Mouse (Mus musculus) urinary bladder, postnatal 25 days (tissue): ENCODE data around the gene Sema6d.

Experiments
- DNase-seq: peaks from one replicate; pipeline ENCODE4 v3.0.0; 2022; ENCODE audit warnings: low spot score

Gene Sema6d

DNA sequence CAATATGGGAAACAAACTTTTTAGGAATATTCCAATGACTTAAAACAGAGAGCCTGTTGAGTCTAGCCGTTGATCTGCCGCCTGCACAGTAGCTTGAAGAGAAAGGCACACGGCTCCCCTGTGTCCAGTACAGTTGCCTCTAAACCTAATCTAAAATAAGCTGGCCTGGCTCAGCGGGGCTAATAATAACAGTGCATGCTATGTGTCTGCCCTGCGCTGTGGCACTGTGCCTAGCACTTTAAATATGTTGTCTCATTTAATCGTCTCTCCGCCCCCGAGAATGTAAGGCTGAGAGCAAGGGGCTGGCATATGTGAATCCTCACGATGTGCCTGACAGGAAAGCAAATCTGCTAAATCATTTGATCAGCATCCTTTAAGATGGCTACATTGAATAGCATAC lies 527.7 kb downstream of the Sema6d start:
- DNase-seq: no peak

DNA sequence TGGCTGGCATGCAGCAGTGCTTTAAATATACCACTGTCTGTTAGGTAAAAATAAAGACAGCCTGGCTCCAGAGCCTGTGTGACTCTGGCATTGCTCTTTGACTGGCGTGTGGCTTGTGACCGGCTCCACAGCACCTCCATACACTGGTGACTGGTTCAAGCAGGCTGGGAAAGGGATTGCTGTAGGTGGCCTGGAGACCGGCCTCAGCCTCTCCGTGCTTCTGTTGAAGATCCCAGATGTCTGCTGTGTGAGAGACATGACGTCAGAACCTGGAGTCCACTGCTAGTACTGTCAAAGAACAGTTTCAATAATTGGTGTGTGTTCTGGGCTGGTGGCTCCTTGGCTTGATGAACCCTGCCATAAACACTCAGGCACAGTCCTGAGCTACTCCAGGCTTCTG lies 528.3 kb downstream of the Sema6d start:
- DNase-seq: no peak

- DNase-seq: no peak
Measured at GRCm38 (mm10) chr2:124618526-124619219, 528.9 kb downstream of the Sema6d start.

GRCm38 (mm10) chr2:124620470-124620869 lies 530.7 kb downstream of the Sema6d start:
- no peak for DNase-seq

- no peak for DNase-seq
Measured at GRCm38 (mm10) chr2:124621972-124622621, 532.3 kb downstream of the Sema6d start.

DNA sequence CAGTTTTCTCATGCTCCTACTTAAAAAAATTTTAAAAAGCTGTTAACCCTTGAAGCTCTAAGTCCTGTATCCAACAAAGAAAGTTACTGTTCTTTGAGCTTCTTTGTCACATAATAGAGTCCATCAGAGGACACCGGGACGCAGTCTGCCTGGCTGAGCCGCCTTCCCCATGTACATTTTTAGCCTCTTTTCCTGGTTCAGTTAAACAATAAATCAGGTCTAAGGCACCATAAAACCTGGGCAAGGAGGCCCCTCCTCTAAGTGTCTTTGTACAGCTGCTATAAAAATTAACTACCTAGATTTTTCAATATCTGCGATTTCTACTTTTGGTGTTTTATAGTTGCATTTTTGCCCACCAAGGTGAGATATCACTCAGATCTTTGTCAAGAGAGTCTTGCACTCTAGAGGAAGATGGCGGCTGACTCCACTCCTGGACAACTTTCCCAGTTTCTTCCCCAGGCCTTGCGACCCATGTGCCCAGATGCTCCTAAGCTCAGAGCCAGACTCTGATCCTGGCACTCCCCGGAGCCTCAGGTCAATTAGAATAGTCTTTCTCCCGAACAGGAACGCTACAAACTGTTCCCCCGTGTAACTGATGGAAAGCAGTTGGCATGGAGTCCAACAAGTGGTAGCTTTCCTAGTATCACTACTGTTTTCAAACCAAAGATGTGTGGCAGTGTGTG lies 534.6 kb downstream of the Sema6d start:
- no peak for DNase-seq

GRCm38 (mm10) chr2:124626425-124626824 lies 536.7 kb downstream of the Sema6d start:
- DNase-seq: no peak

DNA sequence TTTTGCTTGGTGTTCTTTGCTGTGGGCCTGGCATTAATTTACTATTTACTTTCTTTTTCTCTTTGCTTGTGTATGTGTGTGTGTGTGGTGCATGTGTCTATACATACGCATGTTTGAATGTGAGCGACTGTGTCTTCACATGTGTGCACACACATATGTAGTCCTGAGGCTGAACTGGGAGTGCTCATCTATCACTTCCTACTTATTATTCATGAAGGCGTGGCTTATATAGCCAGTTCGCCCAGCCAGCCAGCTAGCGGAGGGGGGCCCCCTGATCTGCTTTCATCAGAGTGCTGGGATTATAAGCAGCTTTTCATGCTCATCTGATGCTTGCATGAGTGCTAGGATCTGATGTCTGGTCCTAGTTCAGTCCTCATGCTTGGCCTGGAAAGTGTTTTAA lies 537.9 kb downstream of the Sema6d start:
- DNase-seq: no peak

GRCm38 (mm10) chr2:124628701-124629100 lies 538.9 kb downstream of the Sema6d start:
- DNase-seq: no peak

GRCm38 (mm10) chr2:124634400-124634998 lies 544.7 kb downstream of the Sema6d start:
- no peak for DNase-seq

- DNase-seq: no peak
Measured at GRCm38 (mm10) chr2:124635271-124635865, 545.6 kb downstream of the Sema6d start.

GRCm38 (mm10) chr2:124637080-124637479 lies 547.3 kb downstream of the Sema6d start:
- no peak for DNase-seq

DNA sequence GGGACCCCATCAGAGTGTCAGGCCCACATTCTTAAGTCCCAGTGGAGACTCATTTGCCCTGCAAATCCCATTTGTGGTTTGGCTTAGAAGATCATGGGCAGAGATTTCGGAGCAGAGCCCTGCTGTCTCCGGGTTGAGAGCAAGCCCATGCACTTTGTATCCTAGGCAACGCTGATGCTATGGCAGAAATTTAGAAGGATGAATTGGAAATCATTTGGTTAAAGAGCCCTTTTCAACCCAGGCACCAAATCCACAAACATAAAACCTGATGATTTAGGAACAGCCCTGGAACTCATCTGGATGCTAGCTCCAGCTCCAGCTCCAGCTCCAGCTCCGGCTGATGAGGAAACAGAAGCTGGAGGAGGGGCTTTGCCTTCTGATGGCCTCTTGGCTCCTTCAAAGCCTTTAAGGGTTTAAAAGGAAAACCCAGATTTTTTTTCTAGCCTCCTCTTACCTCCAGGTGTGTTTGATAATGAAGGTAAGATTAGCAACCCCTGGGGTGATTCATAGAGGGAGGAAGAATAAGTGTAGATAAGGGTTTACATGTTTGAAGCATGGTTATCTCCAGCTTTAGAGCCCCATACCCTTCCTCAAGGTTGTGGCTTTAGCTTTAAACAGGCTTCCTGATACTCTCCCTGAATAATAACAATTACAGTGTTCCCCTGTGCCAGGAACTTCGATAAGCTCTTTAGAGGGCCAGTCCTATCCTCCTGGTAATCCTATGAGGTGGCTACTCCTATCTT lies 549.6 kb downstream of the Sema6d start:
- no peak for DNase-seq

GRCm38 (mm10) chr2:124640500-124641193 lies 550.9 kb downstream of the Sema6d start:
- no peak for DNase-seq

- no peak for DNase-seq
Measured at GRCm38 (mm10) chr2:124641194-124641558, 551.4 kb downstream of the Sema6d start.

- no peak for DNase-seq
Measured at GRCm38 (mm10) chr2:124642131-124642530, 552.4 kb downstream of the Sema6d start.

DNA sequence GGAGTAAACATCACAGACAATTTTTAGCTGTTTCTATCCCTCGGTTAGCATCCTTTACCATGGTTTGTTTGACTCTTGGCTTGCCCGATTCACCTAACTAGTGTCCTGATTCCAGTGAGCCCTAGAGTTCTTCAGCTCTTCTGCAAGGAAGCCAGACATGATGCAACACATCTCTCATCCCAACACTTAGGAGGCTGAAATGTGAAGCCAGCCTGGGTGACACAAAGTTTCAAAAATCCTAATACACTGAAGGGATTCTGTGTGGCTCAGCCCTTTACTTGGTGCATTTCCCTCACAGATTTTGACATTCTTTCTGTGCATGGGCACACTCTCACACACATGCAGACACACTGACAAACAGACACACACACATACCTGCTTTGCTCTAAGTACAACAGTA lies 560.8 kb downstream of the Sema6d start:
- DNase-seq: no peak

DNA sequence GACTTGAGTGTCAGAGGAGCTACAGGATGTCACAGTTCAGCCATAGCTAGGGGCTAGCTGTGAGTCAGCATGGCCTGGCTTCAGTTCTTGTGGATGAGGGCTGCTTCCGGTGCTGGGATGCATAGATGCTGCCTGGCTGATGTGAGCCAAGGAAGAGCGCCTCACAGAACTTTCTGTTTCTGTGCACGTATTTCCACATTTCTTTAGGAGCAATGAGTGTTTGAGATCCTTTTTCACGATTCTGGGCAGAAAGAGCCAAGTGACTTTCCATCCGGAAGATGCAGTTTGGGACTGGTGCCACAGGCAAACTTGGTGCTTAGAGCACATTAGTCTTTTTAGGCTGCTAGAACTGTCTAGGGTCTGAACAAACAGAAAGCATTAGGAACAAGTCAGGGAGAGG lies 561.4 kb downstream of the Sema6d start:
- DNase-seq: no peak

- no peak for DNase-seq
Measured at GRCm38 (mm10) chr2:124653161-124653560, 563.4 kb downstream of the Sema6d start.

DNA sequence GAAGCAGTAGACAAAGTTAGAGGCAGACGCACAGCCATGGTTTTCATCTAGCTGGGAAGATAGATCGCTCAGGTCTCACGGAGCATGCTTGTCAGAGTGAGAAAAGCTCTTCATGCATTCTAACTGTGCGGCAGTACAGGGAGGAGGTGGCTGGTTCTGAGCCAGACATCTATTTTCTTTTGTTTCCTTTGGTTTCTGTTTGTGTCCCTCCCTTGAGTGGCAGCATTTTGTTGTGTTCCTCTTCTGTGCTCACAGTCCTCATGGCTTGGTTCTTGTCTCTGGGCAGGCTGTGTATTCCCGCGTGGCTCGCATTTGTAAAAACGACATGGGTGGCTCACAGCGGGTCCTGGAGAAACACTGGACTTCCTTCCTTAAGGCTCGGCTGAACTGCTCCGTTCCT lies 567.6 kb downstream of the Sema6d start:
- no peak for DNase-seq

DNA sequence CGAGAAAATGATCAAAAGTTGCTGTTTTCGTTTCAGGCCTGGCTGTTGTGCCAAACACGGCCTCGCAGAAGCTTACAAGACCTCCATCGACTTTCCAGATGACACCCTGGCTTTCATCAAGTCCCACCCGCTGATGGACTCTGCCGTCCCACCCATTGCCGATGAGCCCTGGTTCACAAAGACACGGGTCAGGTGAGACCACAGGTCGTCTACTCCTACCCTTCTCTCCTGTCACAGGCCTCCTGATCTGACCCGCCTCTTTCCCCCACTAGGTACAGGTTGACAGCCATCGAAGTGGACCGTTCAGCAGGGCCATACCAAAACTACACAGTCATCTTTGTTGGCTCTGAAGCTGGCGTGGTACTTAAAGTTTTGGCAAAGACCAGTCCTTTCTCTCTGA lies 568.6 kb downstream of the Sema6d start:
- DNase-seq: no peak
